Mouse (Mus musculus) megakaryocyte-erythroid progenitor cell, adult 5 weeks (primary cell): ENCODE results near the gene Vmo1. TPM values are rescaled to one million over a fixed set of nuclear protein-coding genes. Genes with fewer than 3 reads are reported as not detected.

ENCODE experiments used
- polyA plus RNA-seq: library from polyadenylated mRNA; stranded (reverse); fragments of >175 nt; gene quantifications from 2 replicates; pipeline ENCODE4 v1.2.3, GENCODE M21; 2012

The Vmo1 gene
- polyA plus RNA-seq: not detected in 2 replicates

GRCm38 (mm10) chr11:70514288-70514687, at the start of gene Vmo1:
Vmo1 (minus strand) TSS chr11:70514616.

GRCm38 (mm10) chr11:70562287-70562994, 48.0 kb upstream of the Vmo1 start, which contains the start of gene Mink1:
Mink1 (plus strand) TSS chr11:70562881.

GRCm38 (mm10) chr11:70539877-70540587, 25.6 kb upstream of the Vmo1 start, which contains the start of gene Pld2:
Pld2 (plus strand) TSS chr11:70540064.

GRCm38 (mm10) chr11:70532839-70533238, 18.4 kb upstream of the Vmo1 start, which contains the start of gene Gm40193:
Gm40193 (minus strand) TSS chr11:70532939.

GRCm38 (mm10) chr11:70525184-70525678, 10.8 kb upstream of the Vmo1 start, which contains the start of gene Psmb6:
Psmb6 (plus strand) TSS chr11:70525367.

GRCm38 (mm10) chr11:70518923-70519322, 4.5 kb upstream of the Vmo1 start, which contains the start of gene Gltpd2:
Gltpd2 (plus strand) TSS chr11:70519196.

GRCm38 (mm10) chr11:70504970-70505369, 9.4 kb downstream of the Vmo1 start, which contains the start of gene Tm4sf5:
Tm4sf5 (plus strand) TSS chr11:70505244.

Other genes with a start within 250 kb of the Vmo1 start
- gene Alox12e, start 192.0 kb downstream of the Vmo1 start, polyA plus RNA-seq: 0.18 and 0.60 TPM in 2 replicates
- gene Alox15, start 162.6 kb downstream of the Vmo1 start, polyA plus RNA-seq: 0.28 and 0.83 TPM in 2 replicates
- gene Pelp1, start 104.6 kb downstream of the Vmo1 start, polyA plus RNA-seq: 62.0 and 64.7 TPM in 2 replicates
- gene Arrb2, start 82.0 kb downstream of the Vmo1 start, polyA plus RNA-seq: 349 and 402 TPM in 2 replicates
- 24.9 and 28.5 TPM in 2 replicates for gene Med11, start 62.7 kb downstream of the Vmo1 start, polyA plus RNA-seq
- 0.09 and 0.15 TPM in 2 replicates for gene Zmynd15, start 55.2 kb downstream of the Vmo1 start, polyA plus RNA-seq
- 1.6 and 1.8 TPM in 2 replicates for gene Cxcl16, start 54.6 kb downstream of the Vmo1 start, polyA plus RNA-seq
- 0.42 TPM in 1 of 2 replicates, not detected in the other for gene Tm4sf5, start 9.4 kb downstream of the Vmo1 start, polyA plus RNA-seq
- not detected in 2 replicates for gene Gltpd2, start 4.6 kb upstream of the Vmo1 start, polyA plus RNA-seq
- 185 and 211 TPM in 2 replicates for gene Psmb6, start 10.8 kb upstream of the Vmo1 start, polyA plus RNA-seq
- gene Gm40193, start 18.3 kb upstream of the Vmo1 start, polyA plus RNA-seq: not detected in 2 replicates
- 1.1 TPM in 2 replicates for gene Pld2, start 25.4 kb upstream of the Vmo1 start, polyA plus RNA-seq
- 117 and 179 TPM in 2 replicates for gene Mink1, start 48.3 kb upstream of the Vmo1 start, polyA plus RNA-seq
- gene 4930544D05Rik, start 101.2 kb upstream of the Vmo1 start, polyA plus RNA-seq: 0.17 TPM in 1 of 2 replicates, not detected in the other
- 1.0 and 1.2 TPM in 2 replicates for gene Chrne, start 104.6 kb upstream of the Vmo1 start, polyA plus RNA-seq
- 3.5 and 6.6 TPM in 2 replicates for gene Gp1ba, start 124.5 kb upstream of the Vmo1 start, polyA plus RNA-seq
- gene Rnf167, start 132.6 kb upstream of the Vmo1 start, polyA plus RNA-seq: 78.2 and 81.9 TPM in 2 replicates
- 60.3 and 74.3 TPM in 2 replicates for gene Slc25a11, start 132.9 kb upstream of the Vmo1 start, polyA plus RNA-seq
- 3,087 and 3,292 TPM in 2 replicates for gene Pfn1, start 140.0 kb upstream of the Vmo1 start, polyA plus RNA-seq
- gene Eno3, start 142.6 kb upstream of the Vmo1 start, polyA plus RNA-seq: 3.1 and 4.0 TPM in 2 replicates
- 143 and 161 TPM in 2 replicates for gene Spag7, start 154.8 kb upstream of the Vmo1 start, polyA plus RNA-seq
- 24.6 and 31.2 TPM in 2 replicates for gene Camta2, start 173.5 kb upstream of the Vmo1 start, polyA plus RNA-seq
- gene Inca1, start 185.5 kb upstream of the Vmo1 start, polyA plus RNA-seq: not detected in 2 replicates
- gene Kif1c, start 185.9 kb upstream of the Vmo1 start, polyA plus RNA-seq: 18.0 and 20.3 TPM in 2 replicates
- 1.4 and 1.6 TPM in 2 replicates for gene Zfp3, start 249.6 kb upstream of the Vmo1 start, polyA plus RNA-seq